Mouse (Mus musculus) testis, adult 2 months (tissue): ENCODE data around the gene Tjp3.

Source experiments
- CTCF ChIP-seq: fragments of 200-500 bp; IDR thresholded peaks from 2 replicates; pipeline ENCODE4 v1.5.1; 2012; ENCODE audit warnings: low read depth, mild to moderate bottlenecking, inconsistent platforms, low read length, moderate library complexity; ENCODE audit not compliant: control insufficient read depth, insufficient read depth, insufficient replicate concordance
- POLR2A ChIP-seq: fragments of 200-500 bp; IDR thresholded peaks from 2 replicates; pipeline ENCODE4 v1.6.1; 2012; ENCODE audit warnings: low read depth, mild to moderate bottlenecking, inconsistent platforms, low read length, moderate library complexity; ENCODE audit not compliant: control insufficient read depth

GRCm38 (mm10) chr10:81327959-81328358, 36.6 kb upstream of the Tjp3 start:
- TF ChIP-seq POLR2A (no peak), CTCF (no peak)
